Mouse (Mus musculus) thymus, adult 2 months (tissue): ENCODE data around the gene Ppp1r1b. TPM values are rescaled to one million over a fixed set of nuclear protein-coding genes. Genes with fewer than 3 reads are reported as not detected.
A peak's percentile ranks its signal among the peaks of the same experiment; 100 is the strongest.

Experiments used
- DNase-seq: peaks from one replicate; pipeline ENCODE4 v3.0.0; 2021
- H3K27ac ChIP-seq: fragments of 200-500 bp; 2 replicates; pipeline ENCODE4 v1.5.1; 2012; ENCODE audit warnings: low read length, control low read depth; ENCODE audit not compliant: control insufficient read depth, insufficient read depth
- H3K27me3 ChIP-seq: fragments of 200-500 bp; 2 replicates; pipeline ENCODE4 v1.6.1; 2012; ENCODE audit warnings: mild to moderate bottlenecking, low read length, moderate library complexity, mixed read lengths; ENCODE audit not compliant: control insufficient read depth, insufficient read depth
- H3K36me3 ChIP-seq: fragments of 200-500 bp; 2 replicates; pipeline ENCODE4 v1.6.1; 2012; ENCODE audit warnings: mild to moderate bottlenecking, low read length, moderate library complexity; ENCODE audit not compliant: control insufficient read depth, insufficient read depth
- H3K4me1 ChIP-seq: fragments of 200-500 bp; replicated peaks from 2 replicates; pipeline ENCODE4 v1.6.1; 2012; ENCODE audit warnings: low read length; ENCODE audit not compliant: control insufficient read depth, insufficient read depth
- H3K4me3 ChIP-seq: fragments of 200-500 bp; 2 replicates; pipeline ENCODE4 v1.5.1; 2012; ENCODE audit warnings: mild to moderate bottlenecking, low read length, control low read depth, moderate library complexity; ENCODE audit not compliant: control insufficient read depth, insufficient read depth
- CTCF ChIP-seq: fragments of 200-500 bp; IDR thresholded peaks from 2 replicates; pipeline ENCODE4 v1.5.1; 2012; ENCODE audit warnings: mild to moderate bottlenecking, control low read depth, low read length, moderate library complexity, borderline replicate concordance; ENCODE audit not compliant: control insufficient read depth, poor library complexity, insufficient read depth; ENCODE audit errors: extremely low read depth
- POLR2A ChIP-seq: fragments of 200-500 bp; IDR thresholded peaks from 2 replicates; pipeline ENCODE4 v1.6.1; 2012; ENCODE audit warnings: mild to moderate bottlenecking, low read length, control low read depth, moderate library complexity; ENCODE audit not compliant: control insufficient read depth, poor library complexity, insufficient read depth; ENCODE audit errors: extremely low read depth
- WGBS: fragments of 180-500 bp; shearing (Covaris S2); methylation state at CpG from one replicate; pipeline ENCODE4 v1.1.7; 2018; 5-methylcytosine and 5-hydroxymethylcytosine counted together
- polyA plus RNA-seq: library from polyadenylated mRNA; depleted of rRNA; stranded (reverse); fragments of >200 nt; gene quantifications from 2 replicates; pipeline ENCODE4 v1.2.3, GENCODE M21; 2012

The Ppp1r1b gene
- polyA plus RNA-seq, 1 experiment, result 5.9 TPM

DNA sequence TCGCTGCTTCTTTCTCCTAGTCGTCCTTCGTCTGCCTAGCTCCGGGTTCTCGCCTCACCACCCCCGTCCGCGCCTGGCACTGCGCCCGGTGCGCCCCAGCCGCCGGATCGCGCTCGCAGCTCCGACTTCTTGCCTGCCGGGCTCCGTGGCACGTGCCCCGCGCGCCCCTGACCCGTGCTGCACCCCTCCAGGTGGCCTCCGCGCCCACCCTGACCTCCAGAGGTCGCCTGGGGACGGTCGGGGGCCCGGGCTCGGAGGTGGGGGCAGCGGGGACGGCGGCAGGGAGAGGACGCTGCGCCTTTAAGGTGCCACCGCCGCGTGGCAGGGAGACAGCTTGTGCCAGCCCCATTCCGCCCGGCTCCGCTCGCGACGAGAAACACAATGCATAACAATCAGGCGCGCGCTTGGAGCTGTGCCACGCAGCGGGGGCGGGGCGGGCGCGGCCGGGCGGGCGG, 9.7 kb upstream of the Ppp1r1b start:
- peaks cover 40% of the 10 kb centered on the region for H3K27me3 ChIP-seq
- no peaks in the 10 kb centered on the region for H3K36me3 ChIP-seq
- 3% methylated on average over 43 of the region's 57 CpGs for WGBS
- H3K27ac ChIP-seq, result no peak overlapping the region
- DNase-seq, result no peak
- H3K4me1 ChIP-seq, result peaks cover 11% of the 10 kb centered on the region
- TF ChIP-seq CTCF (no peak), POLR2A (no peak)
- no peak overlapping the region for H3K4me3 ChIP-seq

DNA sequence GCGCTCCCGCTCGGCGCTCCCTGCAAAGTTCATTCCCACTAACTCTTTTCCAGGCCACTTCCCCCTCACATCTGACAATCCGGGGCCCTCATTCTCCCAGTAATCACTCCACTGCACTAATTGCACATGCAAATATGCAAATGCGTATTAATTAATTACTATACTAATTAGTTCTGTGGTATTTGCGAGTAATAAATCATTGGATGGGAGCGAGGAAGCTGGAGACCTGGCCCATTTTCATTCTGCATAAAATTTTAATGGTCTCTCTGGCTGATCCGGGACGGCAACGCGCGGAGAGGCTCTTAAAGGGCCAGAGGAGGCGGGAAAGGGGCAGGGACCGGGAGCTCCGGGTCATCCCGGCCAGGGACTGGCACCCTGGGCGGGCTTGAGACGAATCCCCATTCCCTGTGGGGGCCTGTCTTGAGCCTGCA, 9.1 kb upstream of the Ppp1r1b start:
- no peak for TF ChIP-seq POLR2A
- TF ChIP-seq CTCF, result no peak
- no peak for DNase-seq
- H3K27ac ChIP-seq, result no peak overlapping the region
- H3K4me3 ChIP-seq, result no peak overlapping the region
- peaks cover 11% of the 10 kb centered on the region for H3K4me1 ChIP-seq
- WGBS, result 5% methylated on average over 19 of the region's 19 CpGs
- H3K36me3 ChIP-seq, result no peaks in the 10 kb centered on the region
- H3K27me3 ChIP-seq, result peaks cover 36% of the 10 kb centered on the region

- Histone ChIP-seq H3K4me3 (no peak overlapping the region), H3K4me1 (peaks cover 6% of the 10 kb centered on the region), H3K27ac (no peak overlapping the region), H3K36me3 (no peaks in the 10 kb centered on the region), H3K27me3 (peaks cover 29% of the 10 kb centered on the region)
- 21% methylated on average over 11 of the region's 11 CpGs for WGBS
- no peak for DNase-seq
- no peak for TF ChIP-seq CTCF
- TF ChIP-seq POLR2A, result no peak
These were observed 8.4 kb upstream of the Ppp1r1b start for GRCm38 (mm10) chr11:98339679-98340287.

- no peak for TF ChIP-seq POLR2A
- TF ChIP-seq CTCF, result no peak
- 18% methylated on average over 4 of the region's 4 CpGs for WGBS
- no peak for DNase-seq
These were observed 7.6 kb upstream of the Ppp1r1b start for GRCm38 (mm10) chr11:98340597-98340996.

GRCm38 (mm10) chr11:98341174-98341573, 7.0 kb upstream of the Ppp1r1b start:
- H3K27me3 ChIP-seq, result peaks cover 19% of the 10 kb centered on the region; the same call in 1 of the 2 replicates
- H3K27ac ChIP-seq, result no peak overlapping the region
- TF ChIP-seq CTCF, result no peak
- no peak for TF ChIP-seq POLR2A
- no peak overlapping the region for H3K4me3 ChIP-seq
- DNase-seq, result no peak
- no peaks in the 10 kb centered on the region for H3K36me3 ChIP-seq
- peaks cover 6% of the 10 kb centered on the region for H3K4me1 ChIP-seq
- WGBS, result 69% methylated on average over 4 of the region's 4 CpGs

More at GRCm38 (mm10) chr11:98340597-98340996, 7.6 kb upstream of the Ppp1r1b start:
- peaks cover 6% of the 10 kb centered on the region for H3K4me1 ChIP-seq
- H3K4me3 ChIP-seq, result no peak overlapping the region
- H3K36me3 ChIP-seq, result no peaks in the 10 kb centered on the region
- H3K27me3 ChIP-seq, result peaks cover 23% of the 10 kb centered on the region; the same call in 1 of the 2 replicates
- no peak overlapping the region for H3K27ac ChIP-seq

- peak; percentile 99 for TF ChIP-seq CTCF
- TF ChIP-seq POLR2A, result no peak
These were observed 5.9 kb upstream of the Ppp1r1b start for GRCm38 (mm10) chr11:98342000-98342945.

More at GRCm38 (mm10) chr11:98342000-98342945, 5.9 kb upstream of the Ppp1r1b start:
- Histone ChIP-seq H3K36me3 (no peaks in the 10 kb centered on the region), H3K4me1 (peaks cover 2% of the 10 kb centered on the region), H3K27ac (no peak overlapping the region), H3K27me3 (peaks cover 16% of the 10 kb centered on the region; the same call in 1 of the 2 replicates), H3K4me3 (no peak overlapping the region)
- WGBS, result 4% methylated on average over 29 of the region's 29 CpGs
- DNase-seq, result peak; percentile 89
